Mouse (Mus musculus): ENCODE results near the gene Myo1c. TPM values are rescaled to one million over a fixed set of nuclear protein-coding genes. Genes with fewer than 3 reads are reported as not detected.
"Not testable (repeated sequence)": the region's sequence is repeated elsewhere in the genome, so short reads cannot be mapped to it uniquely, and the experiment has no call there.

The Myo1c gene
- polyA plus RNA-seq, 1 experiment, result 28.7 TPM

GRCm38 (mm10) chr11:75689977-75690376 is 39.7 kb downstream of the Myo1c start:
- WGBS, result 80% methylated on average over 1 of the region's 1 CpGs

GRCm38 (mm10) chr11:75691047-75691446 is 40.7 kb downstream of the Myo1c start:
- no peaks in the 10 kb centered on the region for H3K27me3 ChIP-seq (ENCODE audit: control insufficient read depth, insufficient read depth, low read length)
- peaks cover 39% of the 10 kb centered on the region for H3K36me3 ChIP-seq (ENCODE audit: control insufficient read depth, insufficient read depth, low read length)
- H3K4me3 ChIP-seq (ENCODE audit: low read depth, low read length), result no peak overlapping the region
- H3K27ac ChIP-seq (ENCODE audit: insufficient read depth, low read depth, low read length), result no peak overlapping the region
- TF ChIP-seq CTCF (IDR thresholded peaks at IDR 0.05; ENCODE audit: extremely low read depth, insufficient read length, insufficient replicate concordance, low read depth, low read length) (no peak), POLR2A (IDR thresholded peaks at IDR 0.05; ENCODE audit: low read depth, low read length) (no peak)
- H3K4me1 ChIP-seq (ENCODE audit: control insufficient read depth, insufficient read depth, insufficient read length, low read length), result no peaks in the 10 kb centered on the region

More at GRCm38 (mm10) chr11:75689977-75690376, 39.7 kb downstream of the Myo1c start:
- peaks cover 36% of the 10 kb centered on the region for H3K36me3 ChIP-seq (ENCODE audit: control insufficient read depth, insufficient read depth, low read length)
- TF ChIP-seq CTCF (IDR thresholded peaks at IDR 0.05; ENCODE audit: extremely low read depth, insufficient read length, insufficient replicate concordance, low read depth, low read length) (no peak), POLR2A (IDR thresholded peaks at IDR 0.05; ENCODE audit: low read depth, low read length) (no peak)
- no peak overlapping the region for H3K27ac ChIP-seq (ENCODE audit: insufficient read depth, low read depth, low read length)
- no peaks in the 10 kb centered on the region for H3K4me1 ChIP-seq (ENCODE audit: control insufficient read depth, insufficient read depth, insufficient read length, low read length)
- H3K27me3 ChIP-seq (ENCODE audit: control insufficient read depth, insufficient read depth, low read length), result no peaks in the 10 kb centered on the region
- H3K4me3 ChIP-seq (ENCODE audit: low read depth, low read length), result no peak overlapping the region

DNA sequence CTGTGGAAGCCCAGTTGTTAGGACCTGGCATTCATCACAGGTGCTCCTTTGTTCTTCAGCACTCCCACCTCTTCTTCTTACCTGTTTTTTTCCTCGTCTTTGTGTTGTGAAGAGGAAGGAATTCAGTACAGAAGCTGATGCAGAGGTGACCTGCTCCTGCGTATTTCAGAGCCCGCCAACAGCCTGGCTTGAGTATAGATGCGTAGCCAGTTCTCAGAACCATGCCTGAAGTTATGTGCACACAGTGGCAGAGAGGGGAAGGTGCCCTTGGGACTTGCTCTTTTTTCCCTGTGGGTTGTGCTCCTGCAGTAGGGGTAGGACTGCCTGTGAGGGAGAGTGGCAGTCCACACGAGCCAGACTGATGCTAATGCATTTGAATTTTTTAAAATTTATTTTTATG is 43.3 kb downstream of the Myo1c start:
- 90% methylated on average over 5 of the region's 5 CpGs for WGBS
- Histone ChIP-seq H3K4me3 (ENCODE audit: low read depth, low read length) (no peak overlapping the region), H3K27ac (ENCODE audit: insufficient read depth, low read depth, low read length) (no peak overlapping the region), H3K36me3 (ENCODE audit: control insufficient read depth, insufficient read depth, low read length) (peaks cover 55% of the 10 kb centered on the region), H3K4me1 (ENCODE audit: control insufficient read depth, insufficient read depth, insufficient read length, low read length) (no peaks in the 10 kb centered on the region), H3K27me3 (ENCODE audit: control insufficient read depth, insufficient read depth, low read length) (no peaks in the 10 kb centered on the region)
- TF ChIP-seq POLR2A (IDR thresholded peaks at IDR 0.05; ENCODE audit: low read depth, low read length) (no peak), CTCF (IDR thresholded peaks at IDR 0.05; ENCODE audit: extremely low read depth, insufficient read length, insufficient replicate concordance, low read depth, low read length) (no peak)

- not testable (repeated sequence) for H3K27ac ChIP-seq (ENCODE audit: insufficient read depth, low read depth, low read length); H3K27me3 ChIP-seq (ENCODE audit: control insufficient read depth, insufficient read depth, low read length); H3K4me3 ChIP-seq (ENCODE audit: low read depth, low read length); H3K4me1 ChIP-seq (ENCODE audit: control insufficient read depth, insufficient read depth, insufficient read length, low read length)
- WGBS, result 95% methylated on average over 3 of the region's 3 CpGs
- peaks cover 59% of the 10 kb centered on the region for H3K36me3 ChIP-seq (ENCODE audit: control insufficient read depth, insufficient read depth, low read length)
These were observed 47.2 kb downstream of the Myo1c start for GRCm38 (mm10) chr11:75697464-75697863.

GRCm38 (mm10) chr11:75700557-75700956 is 50.3 kb downstream of the Myo1c start:
- H3K27ac ChIP-seq (ENCODE audit: insufficient read depth, low read depth, low read length), result no peak overlapping the region
- WGBS, result 97% methylated on average over 5 of the region's 5 CpGs
- no peaks in the 10 kb centered on the region for H3K27me3 ChIP-seq (ENCODE audit: control insufficient read depth, insufficient read depth, low read length)
- H3K36me3 ChIP-seq (ENCODE audit: control insufficient read depth, insufficient read depth, low read length), result peaks cover 54% of the 10 kb centered on the region
- no peak for TF ChIP-seq CTCF (IDR thresholded peaks at IDR 0.05; ENCODE audit: extremely low read depth, insufficient read length, insufficient replicate concordance, low read depth, low read length)
- no peak for TF ChIP-seq POLR2A (IDR thresholded peaks at IDR 0.05; ENCODE audit: low read depth, low read length)
- H3K4me1 ChIP-seq (ENCODE audit: control insufficient read depth, insufficient read depth, insufficient read length, low read length), result no peaks in the 10 kb centered on the region
- no peak overlapping the region for H3K4me3 ChIP-seq (ENCODE audit: low read depth, low read length)

- WGBS, result 95% methylated on average over 6 of the region's 6 CpGs
- Histone ChIP-seq H3K36me3 (ENCODE audit: control insufficient read depth, insufficient read depth, low read length) (peaks cover 44% of the 10 kb centered on the region), H3K4me3 (ENCODE audit: low read depth, low read length) (no peak overlapping the region), H3K27ac (ENCODE audit: insufficient read depth, low read depth, low read length) (no peak overlapping the region), H3K27me3 (ENCODE audit: control insufficient read depth, insufficient read depth, low read length) (no peaks in the 10 kb centered on the region), H3K4me1 (ENCODE audit: control insufficient read depth, insufficient read depth, insufficient read length, low read length) (no peaks in the 10 kb centered on the region)
- TF ChIP-seq CTCF (IDR thresholded peaks at IDR 0.05; ENCODE audit: extremely low read depth, insufficient read length, insufficient replicate concordance, low read depth, low read length) (no peak), POLR2A (IDR thresholded peaks at IDR 0.05; ENCODE audit: low read depth, low read length) (no peak)
These were observed 52.5 kb downstream of the Myo1c start for GRCm38 (mm10) chr11:75702761-75703160.

DNA sequence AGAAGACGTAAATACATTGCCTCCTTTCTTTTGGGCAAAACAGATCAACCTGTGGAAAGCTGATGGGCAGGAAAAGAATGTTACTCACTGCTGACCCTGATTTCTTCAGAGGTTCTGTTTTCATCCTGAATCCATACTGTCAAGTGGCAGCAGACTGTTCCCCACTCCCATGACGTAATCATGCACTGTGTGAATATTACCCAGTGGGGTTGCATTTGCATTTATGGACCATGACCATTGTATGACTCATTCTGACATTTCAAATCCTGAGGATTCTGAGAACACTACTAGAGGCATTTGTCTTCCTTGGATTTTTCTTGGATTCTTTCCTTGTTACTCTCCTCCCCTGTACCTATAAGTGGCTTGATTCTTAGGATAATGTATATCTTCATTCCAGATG is 53.4 kb downstream of the Myo1c start:
- Histone ChIP-seq H3K27ac (ENCODE audit: insufficient read depth, low read depth, low read length) (no peak overlapping the region), H3K36me3 (ENCODE audit: control insufficient read depth, insufficient read depth, low read length) (peaks cover 37% of the 10 kb centered on the region), H3K27me3 (ENCODE audit: control insufficient read depth, insufficient read depth, low read length) (no peaks in the 10 kb centered on the region), H3K4me3 (ENCODE audit: low read depth, low read length) (no peak overlapping the region), H3K4me1 (ENCODE audit: control insufficient read depth, insufficient read depth, insufficient read length, low read length) (no peaks in the 10 kb centered on the region)
- WGBS, result 94% methylated on average over 2 of the region's 2 CpGs
- TF ChIP-seq POLR2A (IDR thresholded peaks at IDR 0.05; ENCODE audit: low read depth, low read length) (no peak), CTCF (IDR thresholded peaks at IDR 0.05; ENCODE audit: extremely low read depth, insufficient read length, insufficient replicate concordance, low read depth, low read length) (no peak)

DNA sequence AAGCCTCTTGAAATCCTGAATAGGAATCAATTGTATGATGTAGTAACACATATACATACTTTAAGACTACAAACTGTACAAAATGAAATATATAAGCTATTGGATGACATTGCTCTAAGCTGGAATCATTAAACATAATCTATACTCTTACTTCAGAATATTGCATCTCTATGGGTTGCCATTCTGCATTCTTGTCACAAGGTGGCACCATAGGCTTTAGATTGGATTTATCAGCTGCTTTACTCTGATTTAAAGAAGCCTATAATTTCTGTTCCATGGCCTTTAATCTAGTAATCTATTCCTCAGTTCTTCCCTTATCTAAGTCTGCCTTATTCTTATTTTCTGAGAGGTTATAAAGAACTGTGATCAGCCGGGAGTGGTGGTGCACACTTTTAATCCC is 63.6 kb downstream of the Myo1c start:
- TF ChIP-seq CTCF (IDR thresholded peaks at IDR 0.05; ENCODE audit: extremely low read depth, insufficient read length, insufficient replicate concordance, low read depth, low read length) (no peak), POLR2A (IDR thresholded peaks at IDR 0.05; ENCODE audit: low read depth, low read length) (no peak)
- Histone ChIP-seq H3K27ac (ENCODE audit: insufficient read depth, low read depth, low read length) (no peak overlapping the region), H3K27me3 (ENCODE audit: control insufficient read depth, insufficient read depth, low read length) (no peaks in the 10 kb centered on the region), H3K4me3 (ENCODE audit: low read depth, low read length) (no peak overlapping the region), H3K4me1 (ENCODE audit: control insufficient read depth, insufficient read depth, insufficient read length, low read length) (no peaks in the 10 kb centered on the region), H3K36me3 (ENCODE audit: control insufficient read depth, insufficient read depth, low read length) (no peaks in the 10 kb centered on the region)
- WGBS, result 93% methylated on average over 1 of the region's 1 CpGs

Data from small intestine, adult 2 months (tissue).